Mouse (Mus musculus) lung, adult 2 months (tissue): Measurements from ENCODE around the gene Ddx5.

Experiments
- CTCF ChIP-seq: fragments of 200-500 bp; IDR thresholded peaks from 2 replicates; pipeline ENCODE4 v1.5.1; 2011; ENCODE audit warnings: mild to moderate bottlenecking, low read length, control low read depth; ENCODE audit not compliant: insufficient read depth
- POLR2A ChIP-seq: fragments of 200-500 bp; IDR thresholded peaks from 2 replicates; pipeline ENCODE4 v1.6.1; 2011; ENCODE audit warnings: low read depth, mild to moderate bottlenecking, control low read depth, low read length, borderline replicate concordance; ENCODE audit errors: extremely low read depth

DNA sequence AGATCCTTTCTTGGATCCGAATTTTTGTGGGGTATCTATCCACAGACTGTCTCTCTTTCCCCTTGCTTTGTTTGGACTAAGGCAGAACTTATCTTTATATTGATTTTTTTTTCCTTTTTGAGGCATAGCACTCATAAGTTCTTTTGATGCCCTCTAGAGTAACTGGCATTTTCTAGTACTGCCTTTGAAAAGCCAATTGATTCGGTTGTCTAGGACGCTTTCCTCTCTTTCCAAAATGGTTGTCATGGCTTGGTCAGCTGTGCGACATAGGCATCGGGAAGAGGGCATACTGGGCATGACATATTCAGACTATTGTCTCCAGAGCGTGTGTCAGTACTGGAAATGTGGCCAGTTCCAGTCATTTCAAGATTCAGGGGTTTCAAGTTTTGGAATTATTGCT, 664 bp upstream of the Ddx5 start:
- TF ChIP-seq CTCF (no peak), POLR2A (no peak)
